Mouse (Mus musculus) MEL (cell line): ENCODE results near the gene Fgfr2. TPM values are rescaled to one million over a fixed set of nuclear protein-coding genes. Genes with fewer than 3 reads are reported as not detected.

Experiments
- DNase-seq: peaks from one replicate; pipeline ENCODE4 v3.0.0; 2011; ENCODE audit warnings: low read depth, low spot score
- H3K27ac ChIP-seq: 2 replicates; pipeline ENCODE4 v1.5.1; 2012; ENCODE audit warnings: low read depth, mild to moderate bottlenecking, control low read depth, low read length, moderate library complexity; ENCODE audit not compliant: control insufficient read depth
- H3K27me3 ChIP-seq, 2 experiments: fragments of 150-350 bp in 1 of 2; sonication (generic) in 1 of 2; 2 replicates each; pipeline ENCODE4 v1.6.1; 2012; ENCODE audit warnings: low read length in 2 of 2, mild to moderate bottlenecking in 2 of 2, improper control_type of control experiment in 1 of 2, moderate library complexity in 1 of 2; ENCODE audit not compliant: insufficient read depth in 2 of 2, control insufficient read depth in 1 of 2
- H3K36me3 ChIP-seq, 2 experiments: 2 replicates each; pipeline ENCODE4 v1.6.1; 2012 to 2014; ENCODE audit warnings: low read length in 2 of 2, improper control_type of control experiment in 1 of 2, inconsistent platforms in 1 of 2, mild to moderate bottlenecking in 1 of 2; ENCODE audit not compliant: insufficient read depth in 2 of 2, control insufficient read depth in 1 of 2
- H3K4me1 ChIP-seq, 2 experiments: fragments of 150-350 bp in 1 of 2; sonication (generic) in 1 of 2; 2 replicates each; pipeline ENCODE4 v1.6.1; 2012; ENCODE audit warnings: low read length in 2 of 2, improper control_type of control experiment in 1 of 2, mild to moderate bottlenecking in 1 of 2; ENCODE audit not compliant: insufficient read depth in 2 of 2, control insufficient read depth in 1 of 2
- H3K4me3 ChIP-seq, 2 experiments: fragments of 150-350 bp in 1 of 2; sonication (generic) in 1 of 2; 2 replicates each; pipeline ENCODE4 v1.5.1; 2012; ENCODE audit warnings: low read depth in 2 of 2, low read length in 2 of 2, mild to moderate bottlenecking in 2 of 2, moderate library complexity in 2 of 2, control low read depth in 1 of 2, improper control_type of control experiment in 1 of 2; ENCODE audit not compliant: control insufficient read depth in 1 of 2, insufficient read depth in 1 of 2
- H3K79me2 ChIP-seq: 2 replicates; pipeline ENCODE4 v1.6.1; 2012; ENCODE audit warnings: mild to moderate bottlenecking, low read length, moderate library complexity; ENCODE audit not compliant: control insufficient read depth, poor library complexity, insufficient read depth
- H3K9ac ChIP-seq: 2 replicates; pipeline ENCODE4 v1.6.1; 2012; ENCODE audit warnings: low read depth, mild to moderate bottlenecking, control low read depth, low read length, moderate library complexity; ENCODE audit not compliant: control insufficient read depth, poor library complexity, severe bottlenecking
- H3K9me3 ChIP-seq: fragments of 150-350 bp; sonication (generic); replicated peaks from 2 replicates; pipeline ENCODE4 v1.6.1; 2012; ENCODE audit warnings: mild to moderate bottlenecking, low read length, improper control_type of control experiment, moderate library complexity; ENCODE audit not compliant: insufficient read depth
- BHLHE40 ChIP-seq: IDR thresholded peaks from 2 replicates; pipeline ENCODE4 v1.6.1; 2012; ENCODE audit warnings: low read depth, mild to moderate bottlenecking, inconsistent platforms, low read length, improper control_type of control experiment, borderline replicate concordance
- CTCF ChIP-seq, 3 experiments: IDR thresholded peaks in 2 of 3; conservative IDR thresholded peaks in 1 of 3; 2 replicates each; pipeline ENCODE4 v1.5.1; 2011 to 2012; ENCODE audit warnings: low read length in 3 of 3, low read depth in 2 of 3, mild to moderate bottlenecking in 2 of 3, improper control_type of control experiment in 1 of 3, inconsistent platforms in 1 of 3, mixed read lengths in 1 of 3, moderate library complexity in 1 of 3; ENCODE audit not compliant: control insufficient read depth in 1 of 3, insufficient read depth in 1 of 3, poor library complexity in 1 of 3, severe bottlenecking in 1 of 3
- E2F4 ChIP-seq: IDR thresholded peaks from 2 replicates; pipeline ENCODE4 v1.6.1; 2011; ENCODE audit warnings: low read depth, low read length, improper control_type of control experiment, borderline replicate concordance
- ELF1 ChIP-seq: IDR thresholded peaks from 2 replicates; pipeline ENCODE4 v1.6.1; 2014; ENCODE audit warnings: low read depth, mild to moderate bottlenecking, inconsistent platforms, low read length, improper control_type of control experiment, moderate library complexity
- EP300 ChIP-seq, 2 experiments: IDR thresholded peaks; 2 replicates each; pipeline ENCODE4 v1.6.1; 2011; ENCODE audit warnings: improper control_type of control experiment in 2 of 2, low read length in 2 of 2, low read depth in 1 of 2, mild to moderate bottlenecking in 1 of 2
- ETS1 ChIP-seq: IDR thresholded peaks from 2 replicates; pipeline ENCODE4 v1.6.1; 2012; ENCODE audit warnings: low read depth, mild to moderate bottlenecking, inconsistent platforms, low read length, improper control_type of control experiment, moderate library complexity
- HCFC1 ChIP-seq: IDR thresholded peaks from 2 replicates; pipeline ENCODE4 v1.6.1; 2012; ENCODE audit warnings: low read depth, mild to moderate bottlenecking, inconsistent platforms, low read length, improper control_type of control experiment, moderate library complexity
- KAT2A ChIP-seq: conservative IDR thresholded peaks from 2 replicates; pipeline ENCODE4 v1.6.1; 2012; ENCODE audit warnings: low read depth, low read length, improper control_type of control experiment, inconsistent platforms
- MAFK ChIP-seq: IDR thresholded peaks from 2 replicates; pipeline ENCODE4 v1.6.1; 2011; ENCODE audit warnings: low read depth, mild to moderate bottlenecking, low read length, improper control_type of control experiment, borderline replicate concordance
- MAX ChIP-seq: IDR thresholded peaks from 2 replicates; pipeline ENCODE4 v1.6.1; 2011; ENCODE audit warnings: low read length, improper control_type of control experiment
- MEF2A ChIP-seq: IDR thresholded peaks from 2 replicates; pipeline ENCODE4 v1.6.1; 2014; ENCODE audit warnings: low read depth, mild to moderate bottlenecking, inconsistent platforms, low read length, improper control_type of control experiment; ENCODE audit not compliant: poor library complexity, insufficient replicate concordance, severe bottlenecking; ENCODE audit errors: extremely low read depth
- MXI1 ChIP-seq: IDR thresholded peaks from 2 replicates; pipeline ENCODE4 v1.6.1; 2011; ENCODE audit warnings: mild to moderate bottlenecking, low read depth, low read length, improper control_type of control experiment
- MYB ChIP-seq: IDR thresholded peaks from 2 replicates; pipeline ENCODE4 v1.6.1; 2011; ENCODE audit warnings: mild to moderate bottlenecking, low read depth, low read length, improper control_type of control experiment
- MYC ChIP-seq: IDR thresholded peaks from 2 replicates; pipeline ENCODE4 v1.6.1; 2011; ENCODE audit warnings: low read depth, mild to moderate bottlenecking, low read length, improper control_type of control experiment, moderate library complexity
- NELFE ChIP-seq: IDR thresholded peaks from 2 replicates; pipeline ENCODE4 v1.6.1; 2011; ENCODE audit warnings: low read depth, low read length, improper control_type of control experiment
- POLR2AphosphoS2 ChIP-seq: IDR thresholded peaks from 2 replicates; pipeline ENCODE4 v1.6.1; 2011; ENCODE audit warnings: low read length, improper control_type of control experiment
- POLR2AphosphoS5 ChIP-seq: IDR thresholded peaks from 2 replicates; pipeline ENCODE4 v1.6.1; 2012; ENCODE audit warnings: low read depth, borderline replicate concordance, mild to moderate bottlenecking, inconsistent platforms, low read length, moderate library complexity, mixed read lengths
- RAD21 ChIP-seq: IDR thresholded peaks from 2 replicates; pipeline ENCODE4 v1.6.1; 2011; ENCODE audit warnings: mild to moderate bottlenecking, low read depth, low read length, improper control_type of control experiment
- RCOR1 ChIP-seq: IDR thresholded peaks from 2 replicates; pipeline ENCODE4 v1.6.1; 2012; ENCODE audit warnings: low read depth, mild to moderate bottlenecking, inconsistent platforms, low read length, improper control_type of control experiment
- SIN3A ChIP-seq: IDR thresholded peaks from 2 replicates; pipeline ENCODE4 v1.6.1; 2012; ENCODE audit warnings: low read length, improper control_type of control experiment, inconsistent platforms
- SMC3 ChIP-seq: IDR thresholded peaks from 2 replicates; pipeline ENCODE4 v1.6.1; 2011; ENCODE audit warnings: low read depth, low read length, improper control_type of control experiment
- TAL1 ChIP-seq: IDR thresholded peaks from 2 replicates; pipeline ENCODE4 v1.6.1; 2012; ENCODE audit warnings: mild to moderate bottlenecking, inconsistent platforms, low read length, moderate library complexity, mixed read lengths
- TBP ChIP-seq: IDR thresholded peaks from 2 replicates; pipeline ENCODE4 v1.8.0; 2011; ENCODE audit warnings: low read depth, low read length, improper control_type of control experiment
- TCF12 ChIP-seq: IDR thresholded peaks from 2 replicates; pipeline ENCODE4 v1.6.1; 2014; ENCODE audit warnings: low read depth, mild to moderate bottlenecking, inconsistent platforms, low read length, improper control_type of control experiment, moderate library complexity
- USF1 ChIP-seq: IDR thresholded peaks from 2 replicates; pipeline ENCODE4 v1.6.1; 2014; ENCODE audit warnings: low read depth, mild to moderate bottlenecking, inconsistent platforms, low read length, improper control_type of control experiment, moderate library complexity
- ZC3H11A ChIP-seq: IDR thresholded peaks from 2 replicates; pipeline ENCODE4 v1.6.1; 2012; ENCODE audit warnings: low read depth, mild to moderate bottlenecking, inconsistent platforms, low read length, improper control_type of control experiment
- ZKSCAN1 ChIP-seq: IDR thresholded peaks from 2 replicates; pipeline ENCODE4 v1.6.1; 2012; ENCODE audit warnings: low read depth, mild to moderate bottlenecking, inconsistent platforms, low read length, improper control_type of control experiment, moderate library complexity
- ZMIZ1 ChIP-seq: IDR thresholded peaks from 2 replicates; pipeline ENCODE4 v1.6.1; 2012; ENCODE audit warnings: low read depth, mild to moderate bottlenecking, inconsistent platforms, low read length, improper control_type of control experiment, moderate library complexity
- ZNF384 ChIP-seq: IDR thresholded peaks from 2 replicates; pipeline ENCODE4 v1.6.1; 2012; ENCODE audit warnings: low read depth, mild to moderate bottlenecking, inconsistent platforms, low read length, improper control_type of control experiment
- polyA plus RNA-seq, 2 experiments: library from polyadenylated mRNA; stranded (reverse) in 1 of 2; unstranded in 1 of 2; fragments of >175 nt in 1 of 2; fragments of >200 nt in 1 of 2; gene quantifications; 2 replicates each; pipeline versions ENCODE4 v1.2.1 to v1.2.4; 2012; ENCODE audit warnings: low replicate concordance in 2 of 2, low read depth in 1 of 2; ENCODE audit not compliant: insufficient read length in 2 of 2, insufficient read depth in 1 of 2, missing spikeins in 1 of 2
- total RNA-seq: library from RNA; depleted of rRNA; stranded (reverse); fragments of 300-350 nt; gene quantifications from 2 replicates; pipeline ENCODE4 v1.2.3, GENCODE M21; 2012

The Fgfr2 gene
- total and polyA plus RNA-seq, 3 experiments = not detected

DNA sequence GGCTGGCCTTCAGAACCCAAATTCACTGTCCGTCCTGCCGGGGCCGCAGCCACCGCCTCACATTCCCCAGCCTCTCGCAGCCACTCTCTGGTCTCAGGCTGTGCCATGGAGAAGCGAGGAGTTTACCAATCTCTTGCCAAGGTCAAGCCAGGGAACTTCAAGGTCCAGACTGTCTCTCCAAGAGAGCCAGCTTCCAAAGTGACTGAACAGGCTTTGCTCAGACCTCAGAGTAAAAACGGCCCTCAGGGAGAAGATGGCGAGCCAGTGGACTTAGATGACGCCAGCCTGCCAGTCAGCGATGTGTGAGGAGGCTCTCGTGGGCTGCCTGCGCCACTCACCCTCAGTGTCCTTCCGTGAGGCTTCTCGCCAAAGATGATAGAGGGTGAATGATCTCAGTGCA lies 2212.3 kb downstream of the Fgfr2 start:
- DNase-seq = no peak
- Histone ChIP-seq H3K9me3 (no peaks in the 10 kb centered on the region), H3K4me1 (peaks cover 7% of the 10 kb centered on the region in 2 experiments; a peak in 3 of 4 replicates), H3K27ac (no peak overlapping the region), H3K4me3 (no peak overlapping the region), H3K79me2 (peaks cover 6% of the 10 kb centered on the region), H3K9ac (no peak overlapping the region), H3K36me3 (peaks cover 8 to 29% of the 10 kb centered on the region in 2 experiments; a peak in 3 of 4 replicates), H3K27me3 (no peaks in the 10 kb centered on the region)
- TF ChIP-seq CTCF (IDR thresholded peaks at IDR 0.05 in 2 of 3, conservative IDR thresholded peaks at IDR 0.05 in 1 of 3; ENCODE audit: control insufficient read depth in 1 of 3, insufficient read depth in 1 of 3, low read depth in 2 of 3, low read length in 3 of 3, poor library complexity in 1 of 3, severe bottlenecking in 1 of 3) (no peak), ZMIZ1 (no peak), TBP (no peak), SIN3A (no peak)

DNA sequence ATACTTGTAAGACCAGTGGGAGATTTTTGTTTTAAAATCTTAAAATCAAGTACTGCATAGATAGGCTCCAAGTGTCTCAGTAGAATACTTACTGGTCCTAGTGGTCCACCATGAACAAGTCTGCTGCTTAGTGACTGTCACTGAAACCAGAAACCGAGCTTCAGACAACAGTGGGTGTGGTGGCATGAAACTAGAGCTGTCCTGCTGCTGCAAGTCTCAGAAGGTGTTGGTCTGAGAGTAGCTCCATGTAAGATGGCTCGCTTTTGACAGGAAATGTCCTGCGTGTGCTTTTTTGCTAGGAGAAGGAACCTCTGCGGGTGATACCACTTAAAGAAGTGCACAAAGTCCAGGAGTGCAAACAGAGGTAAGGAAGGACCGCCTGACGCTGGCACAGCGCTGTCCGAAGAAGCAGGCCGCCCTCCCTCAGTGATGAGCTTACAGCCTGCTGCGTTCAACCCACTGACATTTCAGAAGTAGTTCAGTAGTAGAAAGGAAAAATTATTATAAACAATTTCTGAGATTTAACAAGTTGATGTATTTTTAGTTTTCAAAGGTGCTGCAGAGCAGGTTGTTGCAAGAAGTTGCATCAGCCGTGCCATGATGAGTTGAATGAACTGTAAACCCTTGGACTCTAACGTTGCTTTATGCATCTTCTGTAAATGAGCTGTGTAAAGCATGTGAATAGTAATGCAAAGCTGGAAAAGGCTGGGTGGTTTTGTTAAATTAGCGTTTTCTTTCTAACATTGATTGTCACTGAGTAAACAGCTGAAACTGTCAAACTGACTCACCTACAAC lies 2218.4 kb downstream of the Fgfr2 start:
- Histone ChIP-seq H3K9me3 (no peaks in the 10 kb centered on the region), H3K27ac (peak overlapping the region; percentile 92), H3K4me1 (peaks cover 22 to 24% of the 10 kb centered on the region in 2 experiments), H3K36me3 (peaks cover 6 to 29% of the 10 kb centered on the region in 2 experiments), H3K79me2 (peaks cover 6% of the 10 kb centered on the region), H3K9ac (peak overlapping the region; percentile 76), H3K4me3 (peak overlapping the region; percentile 71), H3K27me3 (no peaks in the 10 kb centered on the region)
- DNase-seq = peak; percentile 82
- TF ChIP-seq EP300 (IDR thresholded peaks at IDR 0.05; ENCODE audit: low read depth in 1 of 2, low read length in 2 of 2) = peak; percentile 7 to 72; a peak in 2 of 4 replicates
- TF ChIP-seq MYC = peak; percentile 84
- TF ChIP-seq POLR2AphosphoS2 = no peak
- TF ChIP-seq TAL1 = no peak
- no peak for TF ChIP-seq ZKSCAN1
- TF ChIP-seq SMC3 = no peak
- no peak for TF ChIP-seq ZC3H11A
- TF ChIP-seq MXI1 = peak; percentile 33; the same call in 1 of the 2 replicates
- peak; percentile 55; the same call in 1 of the 2 replicates for TF ChIP-seq MEF2A
- TF ChIP-seq POLR2AphosphoS5 = no peak
- TF ChIP-seq NELFE = no peak; the same call in 1 of the 2 replicates
- no peak for TF ChIP-seq RAD21
- TF ChIP-seq HCFC1 = 0 out of 2 replicates have a peak, but pooled peaks have one; percentile 48
- peak; percentile 53; the same call in 1 of the 2 replicates for TF ChIP-seq ETS1
- no peak for TF ChIP-seq CTCF (IDR thresholded peaks at IDR 0.05 in 2 of 3, conservative IDR thresholded peaks at IDR 0.05 in 1 of 3; ENCODE audit: control insufficient read depth in 1 of 3, insufficient read depth in 1 of 3, low read depth in 2 of 3, low read length in 3 of 3, poor library complexity in 1 of 3, severe bottlenecking in 1 of 3)
- TF ChIP-seq MAX = peak; percentile 47; the same call in 1 of the 2 replicates
- TF ChIP-seq ZNF384 = no peak
- no peak for TF ChIP-seq RCOR1
- no peak for TF ChIP-seq ZMIZ1
- no peak for TF ChIP-seq BHLHE40
- TF ChIP-seq E2F4 = no peak
- TF ChIP-seq SIN3A = peak; percentile 77
- no peak for TF ChIP-seq ELF1
- TF ChIP-seq TCF12 = 0 out of 2 replicates have a peak, but pooled peaks have one; percentile 34
- peak; percentile 39 for TF ChIP-seq KAT2A
- 0 out of 2 replicates have a peak, but pooled peaks have one; percentile 13 for TF ChIP-seq MYB
- TF ChIP-seq MAFK = no peak
- no peak for TF ChIP-seq USF1
